In the genomic region with DNA sequence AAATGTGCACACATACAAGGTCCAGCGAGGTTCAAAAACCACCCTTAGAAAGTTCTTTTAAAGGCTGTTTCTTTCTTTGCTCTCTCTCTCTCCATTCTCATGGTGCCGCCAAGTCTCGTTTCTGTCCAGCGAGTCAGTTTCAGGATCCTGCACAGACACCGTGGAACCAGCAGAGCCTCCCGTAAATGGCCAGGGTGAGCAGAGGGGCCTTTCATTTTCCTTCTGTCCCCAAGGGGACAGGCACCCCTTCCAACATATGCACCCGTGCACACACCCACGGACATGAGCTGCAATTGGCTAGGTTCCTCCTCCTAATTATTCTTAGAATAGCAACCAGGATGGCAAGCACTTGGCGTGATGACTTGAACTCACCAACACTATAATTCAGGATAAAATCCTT, we compare ENCODE assay signal across 29 mouse cellular contexts. TPM values are rescaled to one million over a fixed set of nuclear protein-coding genes. Genes with fewer than 3 reads are reported as not detected.
DNase-seq lines count a peak whose midpoint lies in the region; ATAC-seq and TF ChIP-seq lines count a peak whose summit lies in the region.
"Had no signal": no experiment of that assay in that cellular context is flagged by ENCODE, and none has a peak within 500 bp of the region (broad histone marks: within the 10 kb centered on the region; RNA-seq: fewer than 3 reads in every experiment).

No protein-coding gene starts in this region.

- no peak for TF ChIP-seq POLR2A in lung, adult 2 months (IDR thresholded peaks at IDR 0.05; ENCODE audit: borderline replicate concordance, extremely low read depth, low read depth, low read length)

- TF ChIP-seq CTCF in lung, adult 2 months (IDR thresholded peaks at IDR 0.05; ENCODE audit: insufficient read depth, low read length), result no peak

- no peaks in the 10 kb centered on the region for H3K36me3 ChIP-seq in limb, embryonic 10.5 days
- H3K36me3 ChIP-seq in limb, embryonic 13.5 days, result no peaks in the 10 kb centered on the region
- H3K36me3 ChIP-seq: embryonic facial prominence, embryonic 12.5 days; embryonic facial prominence, embryonic 15.5 days; forebrain, embryonic 15.5 days had no signal

- H3K9me3 ChIP-seq in limb, embryonic 10.5 days (replicated peaks), result no peaks in the 10 kb centered on the region
- H3K9me3 ChIP-seq in limb, embryonic 13.5 days, result no peaks in the 10 kb centered on the region
- H3K9me3 ChIP-seq: embryonic facial prominence, embryonic 12.5 days; embryonic facial prominence, embryonic 15.5 days; forebrain, embryonic 12.5 days; forebrain, embryonic 15.5 days; heart, embryonic 13.5 days had no signal

- ATAC-seq in limb, embryonic 13.5 days (ENCODE audit: low FRiP score, low read depth), result no peak
- ATAC-seq: activated CD4-positive, CD25-positive, alpha-beta regulatory T cell, adult 4 months; forebrain, embryonic 15.5 days; hindbrain, postnatal 0 days; inflammation-experienced regulatory T-cells, adult 6 months had no signal

- H3K4me1 ChIP-seq in limb, embryonic 10.5 days, result peaks cover 30% of the 10 kb centered on the region
- peaks cover 18% of the 10 kb centered on the region for H3K4me1 ChIP-seq in limb, embryonic 13.5 days
- H3K4me1 ChIP-seq in lung, adult 2 months (ENCODE audit: control insufficient read depth, insufficient read depth, low read length), result no peaks in the 10 kb centered on the region

- H3K9ac ChIP-seq in limb, embryonic 13.5 days, result no peak overlapping the region
- H3K9ac ChIP-seq: embryonic facial prominence, embryonic 12.5 days; embryonic facial prominence, embryonic 15.5 days; forebrain, embryonic 12.5 days; forebrain, embryonic 15.5 days; heart, embryonic 13.5 days; hindbrain, embryonic 14.5 days had no signal

- peak; percentile 2 for DNase-seq in cerebellum, adult 9-11 months
- DNase-seq in cerebellum, adult 18-20 months, result no peak
- DNase-seq in limb, embryonic 10.5 days (ENCODE audit: low spot score), result no peak
- no peak for DNase-seq in lung, adult 2 months
- DNase-seq in gastrocnemius, postnatal 4 days (ENCODE audit: low spot score in 2 of 2), result no peak
- DNase-seq in thymus, postnatal 0 days (ENCODE audit: low spot score), result no peak
- DNase-seq: adrenal gland, adult 8-10 months; adrenal gland, postnatal 36 days; cerebellum, postnatal 25 days; gastrocnemius, postnatal 25 days; heart, adult 18-20 months; heart, postnatal 14 days; heart, postnatal 4 days had no signal

- peak overlapping the region; percentile 46 for H3K4me2 ChIP-seq in limb, embryonic 13.5 days (replicated peaks)
- H3K4me2 ChIP-seq: embryonic facial prominence, embryonic 12.5 days; embryonic facial prominence, embryonic 15.5 days; forebrain, embryonic 12.5 days; forebrain, embryonic 15.5 days; heart, embryonic 13.5 days; hindbrain, embryonic 14.5 days had no signal

- H3K27me3 ChIP-seq in limb, embryonic 10.5 days (ENCODE audit: low read depth, poor library complexity, severe bottlenecking), result peaks cover 1% of the 10 kb centered on the region; the same call in 1 of the 2 replicates
- H3K27me3 ChIP-seq in limb, embryonic 13.5 days, result peaks cover under 1% of the 10 kb centered on the region; the same call in 1 of the 2 replicates
- H3K27me3 ChIP-seq: embryonic facial prominence, embryonic 15.5 days; forebrain, embryonic 12.5 days had no signal

- WGBS in limb, embryonic 10.5 days, result 73% methylated on average over 9 of the region's 9 CpGs
- 32% methylated on average over 9 of the region's 9 CpGs for WGBS in limb, embryonic 13.5 days
- WGBS in lung, adult 2 months, result 82% methylated on average over 9 of the region's 9 CpGs

- H3K4me3 ChIP-seq in limb, embryonic 10.5 days, result no peak overlapping the region
- 0 out of 2 replicates have a peak overlapping the region, but pooled peaks have one; percentile 3 for H3K4me3 ChIP-seq in limb, embryonic 13.5 days
- H3K4me3 ChIP-seq in lung, adult 2 months (replicated peaks; ENCODE audit: extremely low read depth, low read depth, low read length), result no peak overlapping the region
- H3K4me3 ChIP-seq: embryonic facial prominence, embryonic 12.5 days; embryonic facial prominence, embryonic 15.5 days; forebrain, embryonic 12.5 days; forebrain, embryonic 15.5 days; heart, embryonic 13.5 days had no signal

- peak overlapping the region; percentile 21; the same call in 1 of the 2 replicates for H3K27ac ChIP-seq in limb, embryonic 10.5 days
- H3K27ac ChIP-seq in limb, embryonic 13.5 days, result no peak overlapping the region
- H3K27ac ChIP-seq: embryonic facial prominence, embryonic 12.5 days; embryonic facial prominence, embryonic 15.5 days; forebrain, embryonic 12.5 days; forebrain, embryonic 15.5 days; heart, embryonic 13.5 days; hindbrain, embryonic 14.5 days; hindbrain, postnatal 0 days had no signal

RNA-seq across cellular contexts. Expression of gene Sost, which starts 6.7 kb away (rescaled TPM):
- 1.6 and 1.9 TPM in 2 replicates for polyA plus RNA-seq in limb, embryonic 10.5 days (2016; fragmentation: Nextera tagmentation; extraction: Ambion mirVana)
- polyA plus RNA-seq in limb, embryonic 13.5 days (2015; fragmentation: Nextera tagmentation; extraction: Ambion mirVana), result 0.38 TPM in 2 replicates
- polyA plus RNA-seq in lung, adult 2 months (2012; rRNA removed), result 2.0 and 2.2 TPM in 2 replicates
- under 1 TPM in 1 of 2 experiments, not detected in 1; 0.16 TPM for total RNA-seq in gastrocnemius, postnatal 4 days (2021)
- polyA plus RNA-seq in thymus, postnatal 0 days (2015; fragmentation: Nextera tagmentation; extraction: Ambion mirVana), result 0.08 and 0.66 TPM in 2 replicates
- total RNA-seq: adrenal gland, adult 8-10 months; adrenal gland, postnatal 36 days; common myeloid progenitor, adult 5-6 weeks; ES-E14; gastrocnemius, adult 8-10 months; gastrocnemius, postnatal 25 days; hindbrain, postnatal 0 days had no signal
- polyA plus RNA-seq: activated CD4-positive, CD25-positive, alpha-beta regulatory T cell, adult 4 months; forebrain, embryonic 15.5 days; hindbrain, embryonic 14.5 days; inflammation-experienced regulatory T-cells, adult 6 months had no signal

RNA-seq across cellular contexts. Expression of gene Cfap97d1, which starts 10.6 kb away (rescaled TPM):
- not detected in 2 replicates for polyA plus RNA-seq in limb, embryonic 10.5 days (2016; fragmentation: Nextera tagmentation; extraction: Ambion mirVana)
- polyA plus RNA-seq in limb, embryonic 13.5 days (2015; fragmentation: Nextera tagmentation; extraction: Ambion mirVana), result not detected in 2 replicates
- not detected in 2 replicates for polyA plus RNA-seq in lung, adult 2 months (2012; rRNA removed)
- total RNA-seq in gastrocnemius, postnatal 4 days (2021), result not detected
- not detected in 2 replicates for polyA plus RNA-seq in thymus, postnatal 0 days (2015; fragmentation: Nextera tagmentation; extraction: Ambion mirVana)
- total RNA-seq: adrenal gland, adult 8-10 months; adrenal gland, postnatal 36 days; common myeloid progenitor, adult 5-6 weeks; ES-E14; gastrocnemius, adult 8-10 months; gastrocnemius, postnatal 25 days; heart, adult 18-20 months; heart, postnatal 14 days; heart, postnatal 4 days; hindbrain, postnatal 0 days had no signal
- polyA plus RNA-seq: activated CD4-positive, CD25-positive, alpha-beta regulatory T cell, adult 4 months; brain, embryonic 14.5 days; embryonic facial prominence, embryonic 12.5 days; embryonic facial prominence, embryonic 15.5 days; forebrain, embryonic 12.5 days; forebrain, embryonic 15.5 days; heart, embryonic 13.5 days; heart, embryonic 16.5 days; hindbrain, embryonic 11.5 days; hindbrain, embryonic 14.5 days; hindbrain, postnatal 0 days; inflammation-experienced regulatory T-cells, adult 6 months had no signal

RNA-seq across cellular contexts. Expression of gene Dusp3, which starts 13.3 kb away (rescaled TPM):
- polyA plus RNA-seq in limb, embryonic 10.5 days (2016; fragmentation: Nextera tagmentation; extraction: Ambion mirVana), result 9.2 TPM in 2 replicates
- polyA plus RNA-seq in limb, embryonic 13.5 days (2015; fragmentation: Nextera tagmentation; extraction: Ambion mirVana), result 18.6 and 19.4 TPM in 2 replicates
- polyA plus RNA-seq in lung, adult 2 months (2012; rRNA removed), result 176 and 296 TPM in 2 replicates
- 100 to 1,000 TPM; 140 to 145 TPM for total RNA-seq in gastrocnemius, postnatal 4 days (2021)
- 5.6 and 5.8 TPM in 2 replicates for polyA plus RNA-seq in thymus, postnatal 0 days (2015; fragmentation: Nextera tagmentation; extraction: Ambion mirVana)

RNA-seq across cellular contexts. Expression of gene Mpp3, which starts 54.8 kb away (rescaled TPM):
- polyA plus RNA-seq in limb, embryonic 10.5 days (2016; fragmentation: Nextera tagmentation; extraction: Ambion mirVana), result 17.7 and 18.4 TPM in 2 replicates
- polyA plus RNA-seq in limb, embryonic 13.5 days (2015; fragmentation: Nextera tagmentation; extraction: Ambion mirVana), result 10.0 and 10.2 TPM in 2 replicates
- 2.4 and 4.0 TPM in 2 replicates for polyA plus RNA-seq in lung, adult 2 months (2012; rRNA removed)
- total RNA-seq in gastrocnemius, postnatal 4 days (2021), result 10 to 100 TPM; 55.8 to 95.9 TPM
- polyA plus RNA-seq in thymus, postnatal 0 days (2015; fragmentation: Nextera tagmentation; extraction: Ambion mirVana), result 0.34 and 0.41 TPM in 2 replicates
- total RNA-seq: common myeloid progenitor, adult 5-6 weeks had no signal
